Mouse (Mus musculus) small intestine, adult 2 months (tissue): ENCODE measurements at regions not wholly inside any gene's neighbourhood (a gene's known extent, or its start where the extent isn't known, plus 50 kb on each side); places are given as distances from the start of the nearest gene placed in this dataset.

Source experiments
- CTCF ChIP-seq: fragments of 200-500 bp; IDR thresholded peaks from 2 replicates; pipeline ENCODE4 v1.5.1; 2012; ENCODE audit warnings: low read depth, mild to moderate bottlenecking, control low read depth, inconsistent platforms, low read length, moderate library complexity, mixed read lengths; ENCODE audit not compliant: insufficient replicate concordance, insufficient read length; ENCODE audit errors: extremely low read depth
- POLR2A ChIP-seq: fragments of 200-500 bp; IDR thresholded peaks from 2 replicates; pipeline ENCODE4 v1.6.1; 2012; ENCODE audit warnings: low read depth, mild to moderate bottlenecking, control low read depth, inconsistent platforms, low read length, moderate library complexity

GRCm38 (mm10) chr4:7527718-7528117 lies 711.1 kb downstream of the Car8 start:
- TF ChIP-seq CTCF (no peak), POLR2A (no peak)
